Comparison of ENCODE assay signal across 23 mouse cellular contexts in genomic region chr6:18559019-18559418, GRCm38 (mm10). TPM values are rescaled to one million over a fixed set of nuclear protein-coding genes. Genes with fewer than 3 reads are reported as not detected.
"Had no signal": no experiment of that assay in that cellular context is flagged by ENCODE, and none has a peak within 500 bp of the region (broad histone marks: within the 10 kb centered on the region; RNA-seq: fewer than 3 reads in every experiment).

No protein-coding gene starts in this region.

- H3K4me3 ChIP-seq: liver, embryonic 13.5 days; liver, embryonic 15.5 days; lung, embryonic 15.5 days; megakaryocyte, embryonic 14.5 days; midbrain, embryonic 13.5 days; midbrain, embryonic 15.5 days; neural tube, embryonic 12.5 days; stomach, embryonic 15.5 days had no signal

- ATAC-seq: liver, postnatal 0 days; lung, postnatal 0 days; midbrain, embryonic 13.5 days; midbrain, embryonic 15.5 days had no signal

- DNase-seq: liver, embryonic 13.5 days; liver, postnatal 0 days; lung, adult 2 months; lung, postnatal 14 days; lung, postnatal 36 days; retina, postnatal 1 day; right cerebral cortex, adult 18-20 months; right cerebral cortex, postnatal 25 days; thymus, adult 18-20 months; thymus, postnatal 14 days; thymus, postnatal 4 days had no signal

- H3K27ac ChIP-seq: liver, embryonic 13.5 days; liver, embryonic 15.5 days; lung, embryonic 15.5 days; macrophage; midbrain, embryonic 13.5 days; midbrain, embryonic 15.5 days; neural tube, embryonic 12.5 days; stomach, embryonic 15.5 days; stomach, postnatal 0 days had no signal

RNA-seq across cellular contexts. Expression of gene Cttnbp2, which starts 44.4 kb away (rescaled TPM):
- total RNA-seq: monocyte, adult 5-6 weeks; neutrophil, adult 5-6 weeks had no signal
